Mouse (Mus musculus) forebrain, embryonic 11.5 days (tissue): ENCODE measurements at regions not wholly inside any gene's neighbourhood (a gene's known extent, or its start where the extent isn't known, plus 50 kb on each side); places are given as distances from the start of the nearest gene placed in this dataset.

ENCODE experiments used
- ATAC-seq: fragments of 200-750 bp; cut with Nextera tagmentation; replicated peaks from 2 replicates; pipeline ENCODE4 v1.8.0; 2017; ENCODE audit warnings: moderate TSS enrichment; ENCODE audit not compliant: low FRiP score
- DNase-seq: peaks from one replicate; pipeline ENCODE4 v3.0.0-alpha.2; 2017; ENCODE audit warnings: low spot score
- H3K27ac ChIP-seq: fragments of 300-500 bp; sonication (generic); 2 replicates; pipeline ENCODE4 v1.5.1; 2014; ENCODE audit warnings: low read depth, low read length
- H3K27me3 ChIP-seq: fragments of 300-500 bp; sonication (generic); 2 replicates; pipeline ENCODE4 v1.6.1; 2014; ENCODE audit warnings: mild to moderate bottlenecking, low read length, mixed read lengths; ENCODE audit not compliant: control insufficient read depth, insufficient read depth
- H3K36me3 ChIP-seq: fragments of 300-500 bp; sonication (generic); 2 replicates; pipeline ENCODE4 v1.6.1; 2014; ENCODE audit warnings: mild to moderate bottlenecking, low read length, moderate library complexity, mixed read lengths; ENCODE audit not compliant: control insufficient read depth, insufficient read depth
- H3K4me1 ChIP-seq: fragments of 300-500 bp; sonication (generic); replicated peaks from 2 replicates; pipeline ENCODE4 v1.6.1; 2014; ENCODE audit warnings: low read length, mixed read lengths; ENCODE audit not compliant: control insufficient read depth, insufficient read depth
- H3K4me2 ChIP-seq: fragments of 300-500 bp; sonication (generic); 2 replicates; pipeline ENCODE4 v1.6.1; 2014; ENCODE audit warnings: low read depth, mild to moderate bottlenecking, low read length, moderate library complexity, mixed read lengths; ENCODE audit not compliant: severe bottlenecking
- H3K4me3 ChIP-seq: fragments of 300-500 bp; sonication (generic); 2 replicates; pipeline ENCODE4 v1.5.1; 2014; ENCODE audit warnings: low read depth, low read length
- H3K9ac ChIP-seq: fragments of 300-500 bp; sonication (generic); 2 replicates; pipeline ENCODE4 v1.6.1; 2014; ENCODE audit warnings: low read length
- H3K9me3 ChIP-seq: fragments of 300-500 bp; sonication (generic); 2 replicates; pipeline ENCODE4 v1.6.1; 2016; ENCODE audit warnings: low read length, mixed read lengths; ENCODE audit not compliant: control insufficient read depth
- WGBS: fragments of 180-500 bp; shearing (Covaris S2); extraction: QIAGEN DNeasy Blood & Tissue Kit; methylation state at CpG from one replicate; pipeline ENCODE4 v1.1.7; 2014; 5-methylcytosine and 5-hydroxymethylcytosine counted together

GRCm38 (mm10) chr17:84017891-84018290 lies 169.9 kb downstream of the Zfp36l2 start:
- no peak overlapping the region for H3K9ac ChIP-seq
- WGBS = 78% methylated on average over 4 of the region's 4 CpGs
- H3K4me1 ChIP-seq = no peaks in the 10 kb centered on the region
- no peak for DNase-seq
- no peak overlapping the region for H3K4me2 ChIP-seq
- no peak overlapping the region for H3K27ac ChIP-seq
- no peaks in the 10 kb centered on the region for H3K36me3 ChIP-seq
- no peaks in the 10 kb centered on the region for H3K9me3 ChIP-seq
- no peak for ATAC-seq
- no peak overlapping the region for H3K4me3 ChIP-seq
- H3K27me3 ChIP-seq = no peaks in the 10 kb centered on the region

- Histone ChIP-seq H3K4me2 (no peak overlapping the region), H3K27ac (no peak overlapping the region), H3K36me3 (no peaks in the 10 kb centered on the region), H3K27me3 (no peaks in the 10 kb centered on the region), H3K4me3 (no peak overlapping the region), H3K9me3 (no peaks in the 10 kb centered on the region), H3K4me1 (peaks cover under 1% of the 10 kb centered on the region; the same call in 1 of the 2 replicates), H3K9ac (no peak overlapping the region)
- ATAC-seq = no peak
- DNase-seq = no peak
- 88% methylated on average over 12 of the region's 12 CpGs for WGBS
Measured at GRCm38 (mm10) chr17:84014287-84015039, 166.7 kb upstream of the Haao start.

- H3K27ac ChIP-seq = no peak overlapping the region
- H3K4me2 ChIP-seq = no peak overlapping the region
- no peaks in the 10 kb centered on the region for H3K27me3 ChIP-seq
- no peaks in the 10 kb centered on the region for H3K36me3 ChIP-seq
- H3K4me1 ChIP-seq = peaks cover 6% of the 10 kb centered on the region; the same call in 1 of the 2 replicates
- H3K4me3 ChIP-seq = no peak overlapping the region
- H3K9me3 ChIP-seq = no peaks in the 10 kb centered on the region
- H3K9ac ChIP-seq = no peak overlapping the region
- DNase-seq (no peak), ATAC-seq (no peak)
- 52% methylated on average over 3 of the region's 3 CpGs for WGBS
Measured at GRCm38 (mm10) chr17:84010492-84011060, 162.8 kb upstream of the Haao start.

GRCm38 (mm10) chr17:84009966-84010365 lies 162.2 kb upstream of the Haao start:
- WGBS = 86% methylated on average over 7 of the region's 7 CpGs
- ATAC-seq (no peak), DNase-seq (no peak)
- no peaks in the 10 kb centered on the region for H3K27me3 ChIP-seq
- H3K9ac ChIP-seq = no peak overlapping the region
- no peak overlapping the region for H3K4me3 ChIP-seq
- peaks cover 6% of the 10 kb centered on the region; the same call in 1 of the 2 replicates for H3K4me1 ChIP-seq
- no peak overlapping the region for H3K27ac ChIP-seq
- no peaks in the 10 kb centered on the region for H3K36me3 ChIP-seq
- no peaks in the 10 kb centered on the region for H3K9me3 ChIP-seq
- H3K4me2 ChIP-seq = no peak overlapping the region

GRCm38 (mm10) chr17:84009194-84009593 lies 161.4 kb upstream of the Haao start:
- 68% methylated on average over 8 of the region's 8 CpGs for WGBS
- Histone ChIP-seq H3K4me2 (no peak overlapping the region), H3K9me3 (no peaks in the 10 kb centered on the region), H3K4me3 (no peak overlapping the region), H3K4me1 (peaks cover 6% of the 10 kb centered on the region; the same call in 1 of the 2 replicates), H3K36me3 (no peaks in the 10 kb centered on the region), H3K27me3 (no peaks in the 10 kb centered on the region), H3K9ac (no peak overlapping the region), H3K27ac (no peak overlapping the region)
- peak; percentile 44; the same call in 1 of the 2 replicates for ATAC-seq
- no peak for DNase-seq

GRCm38 (mm10) chr17:84008682-84009052 lies 160.9 kb upstream of the Haao start:
- Histone ChIP-seq H3K27ac (no peak overlapping the region), H3K9ac (no peak overlapping the region), H3K27me3 (no peaks in the 10 kb centered on the region), H3K4me2 (no peak overlapping the region), H3K4me3 (no peak overlapping the region), H3K4me1 (peaks cover 6% of the 10 kb centered on the region; the same call in 1 of the 2 replicates), H3K9me3 (no peaks in the 10 kb centered on the region), H3K36me3 (no peaks in the 10 kb centered on the region)
- ATAC-seq (no peak), DNase-seq (no peak)
- 72% methylated on average over 7 of the region's 7 CpGs for WGBS

- no peak overlapping the region for H3K4me3 ChIP-seq
- H3K9me3 ChIP-seq = no peaks in the 10 kb centered on the region
- H3K36me3 ChIP-seq = no peaks in the 10 kb centered on the region
- no peak for ATAC-seq
- H3K27me3 ChIP-seq = no peaks in the 10 kb centered on the region
- no peak for DNase-seq
- WGBS = 89% methylated on average over 12 of the region's 12 CpGs
- peaks cover 6% of the 10 kb centered on the region; the same call in 1 of the 2 replicates for H3K4me1 ChIP-seq
- no peak overlapping the region for H3K4me2 ChIP-seq
- H3K9ac ChIP-seq = no peak overlapping the region
- no peak overlapping the region for H3K27ac ChIP-seq
Measured at GRCm38 (mm10) chr17:84008035-84008681, 160.4 kb upstream of the Haao start.

GRCm38 (mm10) chr17:84006748-84007147 lies 159.0 kb upstream of the Haao start:
- no peak overlapping the region for H3K27ac ChIP-seq
- H3K4me3 ChIP-seq = no peak overlapping the region
- no peak for DNase-seq
- H3K36me3 ChIP-seq = no peaks in the 10 kb centered on the region
- H3K9ac ChIP-seq = no peak overlapping the region
- H3K4me2 ChIP-seq = no peak overlapping the region
- ATAC-seq = no peak
- 88% methylated on average over 9 of the region's 9 CpGs for WGBS
- H3K4me1 ChIP-seq = peaks cover 6% of the 10 kb centered on the region; the same call in 1 of the 2 replicates
- H3K27me3 ChIP-seq = no peaks in the 10 kb centered on the region
- H3K9me3 ChIP-seq = no peaks in the 10 kb centered on the region
